Mouse (Mus musculus) layer of hippocampus, postnatal 14 days (tissue): ENCODE results near the gene Ces2h. TPM values are rescaled to one million over a fixed set of nuclear protein-coding genes. Genes with fewer than 3 reads are reported as not detected.

Experiments
- total RNA-seq, 2 experiments: library from RNA; stranded (reverse); gene quantifications; 2 replicates each; pipeline ENCODE4 v1.2.3; 2021

Gene Ces2h
- total RNA-seq, 2 experiments from 2014 or later, result not detected

Other genes with a start within 250 kb of the Ces2h start
- gene Ces2b, start 169.3 kb upstream of the Ces2h start, total RNA-seq, result under 1 TPM; 0.30 to 0.50 TPM
- not detected for gene Ces2c, start 153.8 kb upstream of the Ces2h start, total RNA-seq
- gene Ces2e, start 74.6 kb upstream of the Ces2h start, total RNA-seq, result not detected
- not detected for gene Ces2f, start 53.5 kb upstream of the Ces2h start, total RNA-seq
- under 1 TPM in 1 of 2 experiments, not detected in 1; 0.39 TPM for gene Ces2g, start 39.1 kb upstream of the Ces2h start, total RNA-seq
- gene Ces3a, start 47.7 kb downstream of the Ces2h start, total RNA-seq, result not detected
- not detected for gene Ces3b, start 82.9 kb downstream of the Ces2h start, total RNA-seq
- gene Ces4a, start 130.9 kb downstream of the Ces2h start, total RNA-seq, result not detected
- 10 to 100 TPM; 26.1 to 27.3 TPM for gene Cbfb, start 169.8 kb downstream of the Ces2h start, total RNA-seq
- gene D230025D16Rik, start 224.3 kb downstream of the Ces2h start, total RNA-seq, result 10 to 100 TPM; 29.2 to 30.9 TPM